Mouse (Mus musculus) hindbrain, postnatal 0 days (tissue): ENCODE data around the gene Hhip. TPM values are rescaled to one million over a fixed set of nuclear protein-coding genes. Genes with fewer than 3 reads are reported as not detected.

Experiments
- ATAC-seq: fragments of 200-750 bp; cut with Nextera tagmentation; 2 replicates; pipeline ENCODE4 v1.8.0; 2017; ENCODE audit warnings: mild to moderate bottlenecking, moderate TSS enrichment, moderate library complexity
- DNase-seq: peaks from one replicate; pipeline ENCODE4 v3.0.0-alpha.2; 2015; ENCODE audit warnings: low spot score
- H3K27ac ChIP-seq: fragments of 300-500 bp; sonication (generic); 2 replicates; pipeline ENCODE4 v1.5.1; 2014; ENCODE audit warnings: mild to moderate bottlenecking
- H3K27me3 ChIP-seq: fragments of 300-500 bp; sonication (generic); 2 replicates; pipeline ENCODE4 v1.6.1; 2014; ENCODE audit warnings: low read length, mixed read lengths; ENCODE audit not compliant: insufficient read depth
- H3K36me3 ChIP-seq: fragments of 300-500 bp; sonication (generic); 2 replicates; pipeline ENCODE4 v1.6.1; 2014; ENCODE audit warnings: low read length, mixed read lengths; ENCODE audit not compliant: insufficient read depth
- H3K4me1 ChIP-seq: fragments of 300-500 bp; sonication (generic); 2 replicates; pipeline ENCODE4 v1.6.1; 2014; ENCODE audit warnings: antibody characterized with exemption, low read length, mixed read lengths; ENCODE audit not compliant: insufficient read depth
- H3K4me2 ChIP-seq: fragments of 300-500 bp; sonication (generic); 2 replicates; pipeline ENCODE4 v1.6.1; 2014; ENCODE audit warnings: low read depth, mild to moderate bottlenecking, low read length, moderate library complexity, mixed read lengths
- H3K4me3 ChIP-seq: fragments of 300-500 bp; sonication (generic); 2 replicates; pipeline ENCODE4 v1.5.1; 2014; ENCODE audit warnings: low read length
- H3K9ac ChIP-seq: fragments of 300-500 bp; sonication (generic); replicated peaks from 2 replicates; pipeline ENCODE4 v1.6.1; 2014; ENCODE audit warnings: mild to moderate bottlenecking, low read length, moderate library complexity, mixed read lengths
- H3K9me3 ChIP-seq: fragments of 300-500 bp; sonication (generic); 2 replicates; pipeline ENCODE4 v1.6.1; 2016; ENCODE audit warnings: low read length, mixed read lengths
- CTCF ChIP-seq: IDR thresholded peaks from 2 replicates; pipeline ENCODE4 v1.5.1; 2016; ENCODE audit warnings: antibody characterized with exemption, control low read depth, low read depth
- WGBS: fragments of 180-500 bp; shearing (Covaris S2); extraction: QIAGEN DNeasy Blood & Tissue Kit; methylation state at CpG from one replicate; pipeline ENCODE4 v1.1.7; 2014; 5-methylcytosine and 5-hydroxymethylcytosine counted together
- polyA plus RNA-seq: library from polyadenylated mRNA; unstranded; fragments of >200 nt; fragmentation: Nextera tagmentation; extraction: Ambion mirVana; gene quantifications from 2 replicates; pipeline ENCODE4 v1.2.1, GENCODE M21; 2015
- total RNA-seq: library from RNA; depleted of rRNA; stranded (reverse); fragments of >200 nt; gene quantifications from 2 replicates; pipeline ENCODE4 v1.2.3, GENCODE M21; 2014

The Hhip gene
- total and polyA plus RNA-seq, 2 experiments from 2014 or later: 3.0 to 4.9 TPM

- H3K27ac ChIP-seq: no peak overlapping the region
- ATAC-seq (no peak), DNase-seq (no peak)
- no peak overlapping the region for H3K9ac ChIP-seq
- no peaks in the 10 kb centered on the region for H3K9me3 ChIP-seq
- H3K27me3 ChIP-seq: no peaks in the 10 kb centered on the region
- no peak for TF ChIP-seq CTCF
- WGBS: 81% methylated on average over 3 of the region's 3 CpGs
- no peak overlapping the region for H3K4me3 ChIP-seq
- H3K4me2 ChIP-seq: no peak overlapping the region
- H3K4me1 ChIP-seq: no peaks in the 10 kb centered on the region
- H3K36me3 ChIP-seq: no peaks in the 10 kb centered on the region
Observed at GRCm38 (mm10) chr8:79950376-79950775, 107.4 kb downstream of the Hhip start.

- H3K9ac ChIP-seq: no peak overlapping the region
- WGBS: 85% methylated on average over 9 of the region's 9 CpGs
- no peak for ATAC-seq
- no peaks in the 10 kb centered on the region for H3K9me3 ChIP-seq
- H3K4me1 ChIP-seq: no peaks in the 10 kb centered on the region
- H3K27ac ChIP-seq: no peak overlapping the region
- no peaks in the 10 kb centered on the region for H3K36me3 ChIP-seq
- no peak for TF ChIP-seq CTCF
- no peak overlapping the region for H3K4me3 ChIP-seq
- no peak overlapping the region for H3K4me2 ChIP-seq
- no peak for DNase-seq
- H3K27me3 ChIP-seq: no peaks in the 10 kb centered on the region
Observed at GRCm38 (mm10) chr8:79945501-79946076, 112.2 kb downstream of the Hhip start.

DNA sequence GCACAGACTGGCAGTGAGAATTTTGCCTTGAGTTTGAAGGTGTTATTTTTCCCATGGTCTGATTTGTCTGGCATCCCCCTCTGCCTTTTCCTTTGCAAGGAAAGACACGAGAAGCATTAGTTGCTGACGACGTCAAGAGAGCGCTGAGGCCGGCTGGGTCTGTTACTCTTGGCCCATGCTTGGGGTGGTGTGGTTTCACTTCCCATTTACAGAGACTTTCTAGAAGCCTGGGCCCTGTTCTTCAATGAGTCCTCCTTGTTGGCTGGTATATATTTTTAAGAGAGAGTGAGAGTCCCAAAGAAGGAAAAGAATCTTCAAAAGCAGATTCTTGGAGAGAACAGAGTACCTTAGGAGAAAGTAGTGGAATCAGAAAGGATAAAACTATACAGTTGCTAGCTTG, 116.7 kb downstream of the Hhip start:
- no peaks in the 10 kb centered on the region for H3K9me3 ChIP-seq
- no peak overlapping the region for H3K4me2 ChIP-seq
- H3K27me3 ChIP-seq: no peaks in the 10 kb centered on the region
- no peak overlapping the region for H3K9ac ChIP-seq
- ATAC-seq (no peak), DNase-seq (no peak)
- no peak for TF ChIP-seq CTCF
- no peak overlapping the region for H3K27ac ChIP-seq
- H3K4me3 ChIP-seq: no peak overlapping the region
- H3K36me3 ChIP-seq: no peaks in the 10 kb centered on the region
- 92% methylated on average over 5 of the region's 5 CpGs for WGBS
- H3K4me1 ChIP-seq: no peaks in the 10 kb centered on the region

DNA sequence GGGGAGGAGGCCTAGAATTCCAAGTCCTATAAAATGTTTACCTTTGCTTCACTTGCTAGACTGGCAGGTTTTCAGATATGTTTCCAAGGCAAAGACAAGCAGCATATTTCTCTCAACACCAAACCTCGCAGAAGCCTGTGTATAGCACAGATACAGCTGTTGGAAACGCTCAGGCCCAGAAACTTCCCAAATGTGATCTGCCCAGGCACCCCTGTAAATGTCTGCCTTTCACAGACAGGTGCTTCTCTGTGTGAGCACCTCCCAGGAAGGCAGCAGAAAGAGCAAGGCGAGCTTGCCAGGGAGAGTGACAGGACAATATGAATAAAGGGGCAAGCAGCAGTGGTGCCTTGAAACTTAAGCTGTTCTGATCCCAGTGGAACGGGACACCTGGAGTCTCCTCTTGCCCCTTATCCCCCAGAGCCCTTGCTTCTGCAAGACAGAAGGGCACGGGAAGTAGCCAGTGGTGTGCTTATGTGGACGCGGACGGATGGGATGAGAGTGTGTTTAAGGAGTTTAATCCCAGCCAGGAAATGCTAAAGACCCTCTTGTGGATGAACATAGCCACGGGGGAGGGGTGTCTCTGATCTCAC, 120.9 kb downstream of the Hhip start:
- H3K27ac ChIP-seq: no peak overlapping the region
- H3K4me3 ChIP-seq: no peak overlapping the region
- 69% methylated on average over 9 of the region's 9 CpGs for WGBS
- H3K4me1 ChIP-seq: no peaks in the 10 kb centered on the region
- TF ChIP-seq CTCF: no peak
- no peaks in the 10 kb centered on the region for H3K9me3 ChIP-seq
- no peak overlapping the region for H3K9ac ChIP-seq
- no peak overlapping the region for H3K4me2 ChIP-seq
- ATAC-seq (no peak), DNase-seq (no peak)
- no peaks in the 10 kb centered on the region for H3K36me3 ChIP-seq
- H3K27me3 ChIP-seq: no peaks in the 10 kb centered on the region

DNA sequence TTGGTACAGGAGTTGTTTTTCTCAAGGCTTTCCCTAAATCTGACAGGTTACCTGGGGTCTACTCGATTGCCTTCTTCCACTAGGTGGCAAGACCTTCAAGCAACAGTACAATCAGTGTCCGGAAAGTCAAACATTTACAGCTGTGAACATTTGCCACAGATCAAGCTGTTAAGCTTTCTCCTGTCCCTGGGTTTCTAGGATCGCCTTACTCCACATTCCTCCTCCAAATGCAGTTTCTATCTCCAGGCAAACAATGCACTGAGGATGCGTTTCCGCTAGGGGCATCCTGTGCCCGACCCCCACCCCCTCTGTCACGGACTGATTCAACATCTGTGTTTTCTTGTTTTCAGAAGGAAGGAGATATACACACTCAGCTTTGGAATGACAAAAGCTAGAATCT, 122.0 kb downstream of the Hhip start:
- no peak overlapping the region for H3K4me2 ChIP-seq
- ATAC-seq (no peak), DNase-seq (no peak)
- no peak overlapping the region for H3K27ac ChIP-seq
- H3K36me3 ChIP-seq: no peaks in the 10 kb centered on the region
- no peak overlapping the region for H3K4me3 ChIP-seq
- no peak overlapping the region for H3K9ac ChIP-seq
- no peaks in the 10 kb centered on the region for H3K4me1 ChIP-seq
- 58% methylated on average over 7 of the region's 7 CpGs for WGBS
- H3K9me3 ChIP-seq: no peaks in the 10 kb centered on the region
- H3K27me3 ChIP-seq: no peaks in the 10 kb centered on the region
- TF ChIP-seq CTCF: no peak; the same call in none of the 2 replicates

DNA sequence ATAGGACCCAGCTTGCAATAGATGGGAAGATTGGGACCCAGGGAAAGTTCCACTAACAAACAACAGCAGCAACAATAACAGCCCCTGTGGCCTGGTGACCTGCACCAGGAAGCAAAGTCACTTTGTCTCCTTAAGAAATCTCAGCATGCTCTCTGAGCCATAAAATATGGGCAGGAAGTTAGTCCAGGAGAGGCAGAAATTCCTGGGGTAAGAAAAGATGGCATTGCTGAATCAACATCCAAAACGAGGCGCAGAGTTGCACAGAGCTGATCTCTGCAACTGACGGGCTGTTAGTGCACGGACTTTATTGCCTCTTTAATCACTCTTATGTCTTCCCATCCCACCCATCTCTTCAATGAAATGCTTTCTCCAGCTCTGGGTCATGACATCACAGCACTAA, 128.6 kb downstream of the Hhip start:
- Histone ChIP-seq H3K9ac (no peak overlapping the region), H3K4me3 (no peak overlapping the region), H3K9me3 (no peaks in the 10 kb centered on the region), H3K27me3 (no peaks in the 10 kb centered on the region), H3K27ac (no peak overlapping the region), H3K4me1 (no peaks in the 10 kb centered on the region), H3K4me2 (no peak overlapping the region), H3K36me3 (no peaks in the 10 kb centered on the region)
- no peak for ATAC-seq
- 71% methylated on average over 4 of the region's 4 CpGs for WGBS
- no peak for DNase-seq
- TF ChIP-seq CTCF: no peak

DNA sequence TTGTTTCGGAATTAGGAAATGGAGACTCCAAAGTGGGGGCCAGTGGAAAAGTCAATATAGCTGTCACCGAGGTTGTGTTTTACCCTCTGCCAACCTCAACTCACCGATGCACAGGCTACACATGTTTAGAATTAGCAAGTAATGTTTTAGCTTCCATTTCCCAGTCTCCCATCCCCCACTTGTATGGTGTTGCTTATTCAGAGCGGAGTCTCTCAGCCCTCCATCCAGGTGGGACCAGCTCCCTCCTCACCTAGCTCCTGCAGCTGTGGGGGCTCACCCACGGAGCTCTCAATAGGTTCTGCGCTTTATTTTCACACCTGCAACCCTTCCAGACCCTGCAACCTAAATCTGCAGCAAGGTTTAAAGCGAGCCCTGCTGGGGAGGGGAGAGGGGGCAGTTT, 140.6 kb downstream of the Hhip start:
- DNase-seq: no peak
- no peak for ATAC-seq
- no peak for TF ChIP-seq CTCF
- no peak overlapping the region for H3K4me3 ChIP-seq
- H3K4me2 ChIP-seq: no peak overlapping the region
- no peak overlapping the region for H3K9ac ChIP-seq
- no peaks in the 10 kb centered on the region for H3K9me3 ChIP-seq
- H3K27me3 ChIP-seq: no peaks in the 10 kb centered on the region
- no peaks in the 10 kb centered on the region for H3K4me1 ChIP-seq
- H3K27ac ChIP-seq: no peak overlapping the region
- WGBS: 76% methylated on average over 7 of the region's 7 CpGs
- no peaks in the 10 kb centered on the region for H3K36me3 ChIP-seq
